Mouse (Mus musculus) brain, embryonic 14.5 days (tissue): ENCODE measurements around the gene Hcrtr1.

Experiments
- CTCF ChIP-seq: fragments of 200-500 bp; IDR thresholded peaks from 2 replicates; pipeline ENCODE4 v1.5.1; 2012; ENCODE audit warnings: inconsistent platforms, mild to moderate bottlenecking, moderate library complexity, borderline replicate concordance; ENCODE audit not compliant: insufficient read depth, insufficient read length; ENCODE audit errors: extremely low read depth
- POLR2A ChIP-seq: fragments of 200-500 bp; IDR thresholded peaks from 2 replicates; pipeline ENCODE4 v1.6.1; 2012; ENCODE audit warnings: mild to moderate bottlenecking, inconsistent platforms, borderline replicate concordance; ENCODE audit not compliant: poor library complexity, insufficient read depth, insufficient read length, severe bottlenecking; ENCODE audit errors: extremely low read depth

DNA sequence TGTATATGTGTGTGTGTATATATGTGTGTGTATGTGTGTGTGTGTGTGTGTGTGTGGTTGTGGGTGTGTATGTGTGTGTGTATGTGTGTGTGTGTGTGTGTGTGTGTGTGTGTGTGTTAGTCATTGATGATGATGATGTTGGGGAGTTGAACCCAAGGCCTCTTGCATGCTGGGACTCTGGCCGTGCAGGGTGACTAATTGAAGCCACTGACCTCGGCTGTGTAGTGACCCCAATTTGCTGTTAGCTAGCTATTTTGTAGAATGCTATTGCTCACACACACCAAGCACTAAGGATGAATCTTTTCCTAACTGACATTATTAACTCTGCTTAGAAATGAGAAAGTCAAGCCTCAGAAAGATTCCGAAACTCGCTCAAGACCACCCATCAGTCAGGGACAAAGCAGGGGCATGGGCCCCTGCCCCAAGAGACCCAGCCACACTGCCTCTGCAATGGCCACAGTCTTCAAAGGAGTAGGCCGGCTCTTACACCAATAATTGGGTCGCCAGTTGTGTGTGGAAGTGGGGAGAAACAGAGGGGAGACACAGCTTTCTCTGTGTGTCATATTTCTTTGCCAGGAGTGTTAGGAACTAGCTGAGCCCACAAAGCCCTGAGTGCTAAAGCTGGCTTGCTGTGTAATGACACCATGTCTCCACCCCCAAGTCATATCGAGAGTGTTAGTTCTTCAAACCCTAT lies 41.9 kb upstream of the Hcrtr1 start:
- TF ChIP-seq CTCF (no peak), POLR2A (no peak)
